Mouse (Mus musculus): ENCODE measurements around the gene Dynlt1f.
A peak's percentile ranks its signal among the peaks of the same experiment; 100 is the strongest.
"Not testable (repeated sequence)": the region's sequence is repeated elsewhere in the genome, so short reads cannot be mapped to it uniquely, and the experiment has no call there.

Dynlt1f gene

GRCm38 (mm10) chr17:6662840-6663239 lies 7.1 kb upstream of the Dynlt1f start:
- DNase-seq (ENCODE audit: low read depth in 1 of 2, low spot score in 2 of 2): not testable (repeated sequence)

- DNase-seq (ENCODE audit: low read depth in 1 of 2, low spot score in 2 of 2): not testable (repeated sequence)
Measured at GRCm38 (mm10) chr17:6661093-6661816, 5.6 kb upstream of the Dynlt1f start.

- DNase-seq (ENCODE audit: low read depth in 1 of 2, low spot score in 2 of 2): not testable (repeated sequence)
Measured at GRCm38 (mm10) chr17:6660589-6660988, 4.9 kb upstream of the Dynlt1f start.

GRCm38 (mm10) chr17:6658801-6659200 lies 3.1 kb upstream of the Dynlt1f start, which contains the start of gene Sytl3:
Gene Sytl3 (plus strand): TSS chr17:6659093.
- not testable (repeated sequence) for DNase-seq (ENCODE audit: low read depth in 1 of 2, low spot score in 2 of 2)

- not testable (repeated sequence) for DNase-seq (ENCODE audit: low read depth in 1 of 2, low spot score in 2 of 2)
Measured at GRCm38 (mm10) chr17:6656471-6656870, 771 bp upstream of the Dynlt1f start.

GRCm38 (mm10) chr17:6655087-6655511 lies 601 bp downstream of the Dynlt1f start:
- peak in 1 of 2 experiments; percentile 37 for DNase-seq (ENCODE audit: low read depth in 1 of 2, low spot score in 2 of 2)

GRCm38 (mm10) chr17:6653341-6653946 lies 2.3 kb downstream of the Dynlt1f start:
- not testable (repeated sequence) for DNase-seq (ENCODE audit: low read depth in 1 of 2, low spot score in 2 of 2)

- DNase-seq (ENCODE audit: low read depth in 1 of 2, low spot score in 2 of 2): not testable (repeated sequence)
Measured at GRCm38 (mm10) chr17:6650904-6651565, 4.7 kb downstream of the Dynlt1f start.

- not testable (repeated sequence) for DNase-seq (ENCODE audit: low read depth in 1 of 2, low spot score in 2 of 2)
Measured at GRCm38 (mm10) chr17:6647452-6647851, 8.2 kb downstream of the Dynlt1f start.

GRCm38 (mm10) chr17:6646841-6647240 lies 8.9 kb downstream of the Dynlt1f start:
- DNase-seq (ENCODE audit: low read depth in 1 of 2, low spot score in 2 of 2): not testable (repeated sequence)

GRCm38 (mm10) chr17:6645668-6646067 lies 10.0 kb downstream of the Dynlt1f start:
- DNase-seq (ENCODE audit: low read depth in 1 of 2, low spot score in 2 of 2): not testable (repeated sequence)

- DNase-seq (ENCODE audit: low read depth in 1 of 2, low spot score in 2 of 2): not testable (repeated sequence)
Measured at GRCm38 (mm10) chr17:6644673-6645072, 11.0 kb downstream of the Dynlt1f start.

GRCm38 (mm10) chr17:6644210-6644609 lies 11.5 kb downstream of the Dynlt1f start:
- DNase-seq (ENCODE audit: low read depth in 1 of 2, low spot score in 2 of 2): not testable (repeated sequence)

- DNase-seq (ENCODE audit: low read depth in 1 of 2, low spot score in 2 of 2): not testable (repeated sequence)
Measured at GRCm38 (mm10) chr17:6640771-6641429, 14.8 kb downstream of the Dynlt1f start.

- not testable (repeated sequence) for DNase-seq (ENCODE audit: low read depth in 1 of 2, low spot score in 2 of 2)
Measured at GRCm38 (mm10) chr17:6640044-6640637, 15.6 kb downstream of the Dynlt1f start.

GRCm38 (mm10) chr17:6639486-6639885 lies 16.2 kb downstream of the Dynlt1f start:
- DNase-seq (ENCODE audit: low read depth in 1 of 2, low spot score in 2 of 2): not testable (repeated sequence)

GRCm38 (mm10) chr17:6638444-6638843 lies 17.3 kb downstream of the Dynlt1f start:
- DNase-seq (ENCODE audit: low read depth in 1 of 2, low spot score in 2 of 2): not testable (repeated sequence)

- DNase-seq (ENCODE audit: low read depth in 1 of 2, low spot score in 2 of 2): not testable (repeated sequence)
Measured at GRCm38 (mm10) chr17:6637434-6637833, 18.3 kb downstream of the Dynlt1f start.

- no peak for DNase-seq (ENCODE audit: low read depth in 1 of 2, low spot score in 2 of 2)
Measured at GRCm38 (mm10) chr17:6636861-6637260, 18.8 kb downstream of the Dynlt1f start.

GRCm38 (mm10) chr17:6635781-6636180 lies 19.9 kb downstream of the Dynlt1f start:
- not testable (repeated sequence) for DNase-seq (ENCODE audit: low read depth in 1 of 2, low spot score in 2 of 2)

- not testable (repeated sequence) for DNase-seq (ENCODE audit: low read depth in 1 of 2, low spot score in 2 of 2)
Measured at GRCm38 (mm10) chr17:6632850-6633249, 22.9 kb downstream of the Dynlt1f start.
